Mouse (Mus musculus) cerebellum, postnatal 36 days (tissue): ENCODE results near the gene Tll1.
"Not testable (repeated sequence)": the region's sequence is repeated elsewhere in the genome, so short reads cannot be mapped to it uniquely, and the experiment has no call there.

Experiments
- DNase-seq, 2 experiments: peaks; one replicate each; pipeline ENCODE4 v3.0.0; 2021 to 2022; ENCODE audit warnings: mixed read lengths in 2 of 2

The Tll1 gene

GRCm38 (mm10) chr8:64057571-64057970 is 148.5 kb downstream of the Tll1 start:
- no peak for DNase-seq

GRCm38 (mm10) chr8:64048556-64048955 is 157.5 kb downstream of the Tll1 start:
- no peak for DNase-seq

- no peak for DNase-seq
Observed at GRCm38 (mm10) chr8:64047963-64048505, 158.0 kb downstream of the Tll1 start.

GRCm38 (mm10) chr8:64041303-64041884 is 164.7 kb downstream of the Tll1 start:
- no peak for DNase-seq

- DNase-seq: no peak
Observed at GRCm38 (mm10) chr8:64030672-64031385, 175.2 kb downstream of the Tll1 start.

- DNase-seq: no peak
Observed at GRCm38 (mm10) chr8:64030081-64030480, 176.0 kb downstream of the Tll1 start.

GRCm38 (mm10) chr8:64029525-64029924 is 176.5 kb downstream of the Tll1 start:
- DNase-seq: no peak

GRCm38 (mm10) chr8:64024359-64024758 is 181.7 kb downstream of the Tll1 start:
- DNase-seq: no peak

- no peak for DNase-seq
Observed at GRCm38 (mm10) chr8:64023579-64023978, 182.5 kb downstream of the Tll1 start.

GRCm38 (mm10) chr8:64023027-64023426 is 183.0 kb downstream of the Tll1 start:
- DNase-seq: no peak

- not testable (repeated sequence) for DNase-seq
Observed at GRCm38 (mm10) chr8:63970612-63971391, 235.3 kb downstream of the Tll1 start.
